Comparison of ENCODE assay signal across 27 mouse cellular contexts in the genomic region with DNA sequence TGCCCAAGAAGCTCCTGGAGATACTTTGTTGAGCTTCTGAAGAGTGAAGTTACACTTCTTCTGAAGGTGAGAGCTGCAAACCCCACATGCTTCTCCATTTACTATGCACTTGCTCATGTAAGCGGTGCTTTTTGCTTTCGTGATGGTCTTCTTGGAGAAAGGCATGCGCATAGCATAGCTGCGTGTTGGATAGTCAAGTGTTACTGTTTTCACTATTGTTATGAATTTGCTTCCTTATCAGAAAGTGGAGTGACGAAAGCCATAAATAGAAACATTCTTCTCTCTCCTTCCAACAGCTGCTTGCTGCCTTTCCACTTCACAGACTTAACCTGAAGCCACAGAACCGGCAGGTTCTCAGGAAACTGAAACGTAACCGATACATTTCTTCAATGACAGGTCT. TPM values are rescaled to one million over a fixed set of nuclear protein-coding genes. Genes with fewer than 3 reads are reported as not detected.
A peak's percentile ranks its signal among the peaks of the same experiment; 100 is the strongest.
DNase-seq lines count a peak whose midpoint lies in the region; ATAC-seq and TF ChIP-seq lines count a peak whose summit lies in the region.
"Had no signal": no experiment of that assay in that cellular context is flagged by ENCODE, and none has a peak within 500 bp of the region (broad histone marks: within the 10 kb centered on the region; RNA-seq: fewer than 3 reads in every experiment).

No protein-coding gene starts in this region.

- H3K36me3 ChIP-seq in heart, embryonic 13.5 days, result no peaks in the 10 kb centered on the region
- H3K36me3 ChIP-seq in heart, postnatal 0 days (replicated peaks; ENCODE audit: control insufficient read depth, insufficient read depth, low read length), result no peaks in the 10 kb centered on the region
- H3K36me3 ChIP-seq: embryonic facial prominence, embryonic 12.5 days; forebrain, embryonic 15.5 days; G1E; hindbrain, embryonic 15.5 days had no signal

- peak overlapping the region; percentile 57 for H3K4me2 ChIP-seq in heart, embryonic 13.5 days
- H3K4me2 ChIP-seq in heart, postnatal 0 days (ENCODE audit: low read depth, low read length), result peak overlapping the region; percentile 34
- H3K4me2 ChIP-seq: embryonic facial prominence, embryonic 12.5 days; forebrain, embryonic 15.5 days; hindbrain, embryonic 15.5 days had no signal

- H3K4me3 ChIP-seq in heart, embryonic 13.5 days, result peak overlapping the region; percentile 16; the same call in 1 of the 2 replicates
- 0 out of 2 replicates have a peak overlapping the region, but pooled peaks have one; percentile 2 for H3K4me3 ChIP-seq in heart, postnatal 0 days (ENCODE audit: low read depth, low read length)
- H3K4me3 ChIP-seq: embryonic facial prominence, embryonic 12.5 days; forebrain, embryonic 15.5 days; hindbrain, embryonic 15.5 days had no signal

- peak overlapping the region; percentile 67 for H3K27ac ChIP-seq in heart, embryonic 13.5 days (replicated peaks)
- no peak overlapping the region for H3K27ac ChIP-seq in heart, postnatal 0 days (ENCODE audit: low read depth)
- H3K27ac ChIP-seq: embryonic facial prominence, embryonic 12.5 days; forebrain, embryonic 15.5 days; hindbrain, embryonic 15.5 days had no signal

- H3K9ac ChIP-seq in heart, embryonic 13.5 days, result no peak overlapping the region
- H3K9ac ChIP-seq in heart, postnatal 0 days (replicated peaks; ENCODE audit: low read depth, low read length), result no peak overlapping the region
- H3K9ac ChIP-seq: embryonic facial prominence, embryonic 12.5 days; forebrain, embryonic 15.5 days; hindbrain, embryonic 15.5 days had no signal

- peak; percentile 62 for DNase-seq in heart, adult 11 months
- no peak for DNase-seq in heart, postnatal 36 days
- DNase-seq in heart, postnatal 25 days (ENCODE audit: low spot score), result no peak
- DNase-seq in heart, postnatal 0 days (ENCODE audit: low spot score), result peak; percentile 57
- DNase-seq in heart, adult 9 months (ENCODE audit: low spot score in 2 of 2), result no peak
- no peak for DNase-seq in lung, postnatal 25 days (ENCODE audit: low spot score)
- no peak for DNase-seq in kidney, postnatal 14 days
- DNase-seq: adrenal gland, postnatal 10 days; cerebellum, adult 11 months; cerebellum, adult 8-10 months; cerebellum, postnatal 14 days; embryo, embryonic 11 days; gastrocnemius, postnatal 10 days; kidney, adult 8-10 months had no signal

- H3K9me3 ChIP-seq in heart, embryonic 13.5 days, result no peaks in the 10 kb centered on the region
- H3K9me3 ChIP-seq in heart, postnatal 0 days (replicated peaks; ENCODE audit: control insufficient read depth, low read length), result no peaks in the 10 kb centered on the region
- H3K9me3 ChIP-seq: embryonic facial prominence, embryonic 12.5 days; forebrain, embryonic 15.5 days; G1E; hindbrain, embryonic 15.5 days had no signal

- peaks cover 51% of the 10 kb centered on the region for H3K4me1 ChIP-seq in heart, embryonic 13.5 days
- peaks cover 4% of the 10 kb centered on the region; the same call in 1 of the 2 replicates for H3K4me1 ChIP-seq in heart, postnatal 0 days (ENCODE audit: control insufficient read depth, insufficient read depth)
- H3K4me1 ChIP-seq: embryonic facial prominence, embryonic 12.5 days; forebrain, embryonic 15.5 days had no signal

- no peak for TF ChIP-seq EP300 in heart, postnatal 0 days (IDR thresholded peaks at IDR 0.05; ENCODE audit: low read depth)

- peaks cover 57% of the 10 kb centered on the region for H3K27me3 ChIP-seq in heart, embryonic 13.5 days (replicated peaks)
- peaks cover 61% of the 10 kb centered on the region for H3K27me3 ChIP-seq in heart, postnatal 0 days (ENCODE audit: control insufficient read depth, insufficient read depth, low read length)
- H3K27me3 ChIP-seq: embryonic facial prominence, embryonic 12.5 days; forebrain, embryonic 15.5 days; hindbrain, embryonic 15.5 days had no signal

- intact Hi-C loops in heart, postnatal 36 days (cut with DNase I), result no loop called here
- intact Hi-C loops in heart, postnatal 25 days (cut with DNase I), result no loop called here

- WGBS in heart, embryonic 13.5 days, result 44% methylated on average over 8 of the region's 8 CpGs
- 32% methylated on average over 8 of the region's 8 CpGs for WGBS in heart, postnatal 0 days

- no peak for TF ChIP-seq CTCF in heart, postnatal 0 days (IDR thresholded peaks at IDR 0.05; ENCODE audit: low read depth)

- ATAC-seq in heart, embryonic 13.5 days (ENCODE audit: extremely low read depth, insufficient number of reproducible peaks, low FRiP score, low TSS enrichment), result no peak
- no peak for ATAC-seq in heart, postnatal 0 days (ENCODE audit: insufficient read depth, low read depth)
- ATAC-seq: forebrain, embryonic 15.5 days; inflammation-experienced regulatory T-cells, adult 6 months; intestine, postnatal 0 days had no signal

RNA-seq across cellular contexts. Expression of a gene that starts 8.0 kb away (rescaled TPM):
- 10 to 100 TPM; 26.3 to 39.5 TPM for total RNA-seq in heart, postnatal 36 days (2021)
- 4.2 and 4.8 TPM in 2 replicates for polyA plus RNA-seq in heart, embryonic 13.5 days (2015; fragmentation: Nextera tagmentation; extraction: Ambion mirVana)
- total RNA-seq in heart, postnatal 25 days (2021), result 10 to 100 TPM; 55.6 to 58.8 TPM
- total RNA-seq in heart, postnatal 0 days (2014; rRNA removed; ENCODE audit: low replicate concordance), result 30.0 and 106 TPM in 2 replicates
- 4.0 and 6.0 TPM in 2 replicates for polyA plus RNA-seq in heart, postnatal 0 days (2015; fragmentation: Nextera tagmentation; extraction: Ambion mirVana)
- total RNA-seq: common myeloid progenitor, adult 5-6 weeks; gastrocnemius, postnatal 10 days; gastrocnemius, postnatal 4 days had no signal
- polyA plus RNA-seq: brain, embryonic 14.5 days; embryonic facial prominence, embryonic 12.5 days; forebrain, embryonic 11.5 days; forebrain, embryonic 15.5 days; G1E; hindbrain, embryonic 11.5 days; hindbrain, embryonic 15.5 days; inflammation-experienced regulatory T-cells, adult 6 months; intestine, postnatal 0 days; kidney, embryonic 16.5 days had no signal

RNA-seq across cellular contexts. Expression of a gene that starts 48.0 kb away (rescaled TPM):
- 1 to 10 TPM in 1 of 2 experiments, under 1 TPM in 1; 0.84 to 2.2 TPM for total RNA-seq in heart, postnatal 36 days (2021)
- 0.99 and 1.4 TPM in 2 replicates for polyA plus RNA-seq in heart, embryonic 13.5 days (2015; fragmentation: Nextera tagmentation; extraction: Ambion mirVana)
- total RNA-seq in heart, postnatal 25 days (2021), result 1 to 10 TPM; 1.1 to 1.5 TPM
- 1.7 TPM in 1 of 2 replicates, not detected in the other for total RNA-seq in heart, postnatal 0 days (2014; rRNA removed; ENCODE audit: low replicate concordance)
- 0.68 and 1.3 TPM in 2 replicates for polyA plus RNA-seq in heart, postnatal 0 days (2015; fragmentation: Nextera tagmentation; extraction: Ambion mirVana)
- total RNA-seq: common myeloid progenitor, adult 5-6 weeks; G1E had no signal
- polyA plus RNA-seq: forebrain, embryonic 11.5 days; G1E; hindbrain, embryonic 11.5 days; inflammation-experienced regulatory T-cells, adult 6 months had no signal

Comparison
In these comparisons a context has a peak if more than half of its experiments do, and no peak if none do; other contexts are left out.
1. DNase-seq: peak in heart, adult 11 months (single experiment) and heart, postnatal 0 days (single experiment); none in heart, postnatal 36 days (0 of 2), heart, postnatal 25 days (single experiment), heart, adult 9 months (0 of 2), lung, postnatal 25 days (single experiment) and kidney, postnatal 14 days (single experiment).